Mouse (Mus musculus) spleen, adult 2 months (tissue): ENCODE measurements at regions not wholly inside any gene's neighbourhood (a gene's known extent, or its start where the extent isn't known, plus 50 kb on each side); places are given as distances from the start of the nearest gene placed in this dataset.
A peak's percentile ranks its signal among the peaks of the same experiment; 100 is the strongest.

ENCODE experiments used
- DNase-seq, 2 experiments: peaks; one replicate each; pipeline versions ENCODE4 v3.0.0 to v3.0.0-alpha.2; 2012 to 2021; ENCODE audit warnings: low spot score in 2 of 2, low read depth in 1 of 2
- H3K27ac ChIP-seq: fragments of 200-500 bp; 2 replicates; pipeline ENCODE4 v1.5.1; 2012; ENCODE audit warnings: low read length, inconsistent platforms; ENCODE audit not compliant: insufficient read depth
- H3K27me3 ChIP-seq: fragments of 200-500 bp; 2 replicates; pipeline ENCODE4 v1.6.1; 2012; ENCODE audit warnings: mild to moderate bottlenecking, moderate library complexity, low read length, inconsistent platforms; ENCODE audit not compliant: control insufficient read depth, insufficient read depth
- H3K36me3 ChIP-seq: fragments of 200-500 bp; 2 replicates; pipeline ENCODE4 v1.6.1; 2012; ENCODE audit warnings: mild to moderate bottlenecking, low read length, inconsistent platforms; ENCODE audit not compliant: control insufficient read depth, insufficient read depth
- H3K4me1 ChIP-seq: fragments of 200-500 bp; 2 replicates; pipeline ENCODE4 v1.6.1; 2011; ENCODE audit warnings: inconsistent platforms; ENCODE audit not compliant: control insufficient read depth, insufficient read depth, insufficient read length
- H3K4me3 ChIP-seq: fragments of 200-500 bp; 2 replicates; pipeline ENCODE4 v1.5.1; 2011; ENCODE audit warnings: mild to moderate bottlenecking, inconsistent platforms; ENCODE audit not compliant: insufficient read depth, insufficient read length; ENCODE audit errors: extremely low read depth
- CTCF ChIP-seq: fragments of 200-500 bp; IDR thresholded peaks from 2 replicates; pipeline ENCODE4 v1.5.1; 2011; ENCODE audit warnings: mild to moderate bottlenecking, inconsistent platforms; ENCODE audit not compliant: insufficient read depth, insufficient read length, insufficient replicate concordance; ENCODE audit errors: extremely low read depth
- POLR2A ChIP-seq: fragments of 200-500 bp; IDR thresholded peaks from 2 replicates; pipeline ENCODE4 v1.6.1; 2011; ENCODE audit warnings: low read depth, low read length, inconsistent platforms
- WGBS: fragments of 180-500 bp; shearing (Covaris S2); methylation state at CpG from one replicate; pipeline ENCODE4 v1.1.7; 2018; 5-methylcytosine and 5-hydroxymethylcytosine counted together

DNA sequence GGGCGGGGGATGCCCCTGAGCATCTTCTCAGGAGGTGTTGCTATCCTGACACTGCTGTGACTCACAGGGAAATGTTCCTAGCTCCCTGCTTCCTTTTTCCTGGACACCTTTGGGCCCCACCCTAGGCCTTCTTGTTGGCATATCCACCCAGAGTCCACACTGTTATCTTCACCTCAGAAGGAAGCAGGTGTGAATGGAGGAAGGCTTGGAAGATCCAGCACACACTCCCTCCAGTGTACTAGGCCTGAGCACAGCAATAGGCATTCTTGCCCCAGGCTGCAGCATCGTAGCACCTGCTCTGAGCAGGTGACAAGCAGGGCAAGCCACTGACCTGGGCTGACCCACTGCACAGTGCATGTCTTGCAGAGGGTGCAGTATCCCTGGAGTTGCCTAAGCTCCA, 172.6 kb upstream of the Klf3 start:
- no peak for DNase-seq
- no peaks in the 10 kb centered on the region for H3K27me3 ChIP-seq
- no peak overlapping the region for H3K4me3 ChIP-seq
- no peak overlapping the region for H3K27ac ChIP-seq
- H3K4me1 ChIP-seq, result peaks cover 6% of the 10 kb centered on the region; the same call in 1 of the 2 replicates
- no peaks in the 10 kb centered on the region for H3K36me3 ChIP-seq
- 93% methylated on average over 2 of the region's 2 CpGs for WGBS
- no peak for TF ChIP-seq CTCF
- TF ChIP-seq POLR2A, result no peak

DNA sequence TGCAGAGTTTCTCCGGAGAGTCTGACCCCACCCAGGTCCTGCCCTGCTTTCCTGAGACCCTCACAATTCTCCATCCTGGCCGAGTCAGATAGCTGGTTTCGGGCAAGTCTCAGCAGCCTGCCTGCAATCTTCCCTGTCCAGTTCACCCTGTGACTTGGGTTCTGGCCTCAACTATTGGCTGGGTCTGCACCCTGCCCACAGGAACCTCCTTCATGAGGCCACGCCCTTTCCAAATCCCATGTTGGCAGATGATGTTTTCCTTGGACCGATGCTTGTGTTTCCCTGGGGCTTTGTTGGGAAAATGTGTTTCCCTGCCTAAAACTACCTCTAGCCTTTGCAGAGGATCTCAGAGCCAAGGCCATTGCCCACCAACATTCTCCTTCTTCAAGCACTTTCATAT, 171.0 kb upstream of the Klf3 start:
- TF ChIP-seq POLR2A (no peak), CTCF (no peak)
- H3K36me3 ChIP-seq, result no peaks in the 10 kb centered on the region
- WGBS, result 93% methylated on average over 5 of the region's 5 CpGs
- no peaks in the 10 kb centered on the region for H3K27me3 ChIP-seq
- H3K27ac ChIP-seq, result no peak overlapping the region
- no peak overlapping the region for H3K4me3 ChIP-seq
- no peaks in the 10 kb centered on the region for H3K4me1 ChIP-seq
- DNase-seq, result no peak

- WGBS, result 89% methylated on average over 8 of the region's 8 CpGs
- TF ChIP-seq POLR2A (no peak), CTCF (no peak)
- DNase-seq, result no peak
- H3K4me3 ChIP-seq, result no peak overlapping the region
- H3K4me1 ChIP-seq, result no peaks in the 10 kb centered on the region
- H3K27me3 ChIP-seq, result no peaks in the 10 kb centered on the region
- no peak overlapping the region for H3K27ac ChIP-seq
- H3K36me3 ChIP-seq, result no peaks in the 10 kb centered on the region
Observed at GRCm38 (mm10) chr5:64634008-64634407, 169.2 kb upstream of the Klf3 start.

- H3K27ac ChIP-seq, result no peak overlapping the region
- DNase-seq, result no peak
Observed at GRCm38 (mm10) chr5:64634721-64635120, 168.5 kb upstream of the Klf3 start.

GRCm38 (mm10) chr5:64636301-64636700, 166.9 kb upstream of the Klf3 start:
- no peaks in the 10 kb centered on the region for H3K27me3 ChIP-seq
- H3K27ac ChIP-seq, result no peak overlapping the region
- no peak for DNase-seq
- H3K36me3 ChIP-seq, result no peaks in the 10 kb centered on the region
- no peaks in the 10 kb centered on the region for H3K4me1 ChIP-seq
- TF ChIP-seq POLR2A, result no peak
- no peak for TF ChIP-seq CTCF
- WGBS, result 93% methylated on average over 3 of the region's 3 CpGs
- H3K4me3 ChIP-seq, result no peak overlapping the region

More at GRCm38 (mm10) chr5:64634721-64635120, 168.5 kb upstream of the Klf3 start:
- H3K36me3 ChIP-seq, result no peaks in the 10 kb centered on the region
- TF ChIP-seq POLR2A (no peak), CTCF (no peak)
- H3K4me3 ChIP-seq, result no peak overlapping the region
- no peaks in the 10 kb centered on the region for H3K27me3 ChIP-seq
- 23% methylated on average over 4 of the region's 4 CpGs for WGBS
- no peaks in the 10 kb centered on the region for H3K4me1 ChIP-seq

- TF ChIP-seq POLR2A, result no peak
- TF ChIP-seq CTCF, result no peak
- no peaks in the 10 kb centered on the region for H3K27me3 ChIP-seq
- no peaks in the 10 kb centered on the region for H3K36me3 ChIP-seq
- no peaks in the 10 kb centered on the region; the same call in 1 of the 2 replicates for H3K4me1 ChIP-seq
- no peak overlapping the region for H3K27ac ChIP-seq
- WGBS, result 96% methylated on average over 1 of the region's 1 CpGs
- no peak overlapping the region for H3K4me3 ChIP-seq
- DNase-seq, result no peak
Observed at GRCm38 (mm10) chr5:64643584-64643983, 159.6 kb upstream of the Klf3 start.

DNA sequence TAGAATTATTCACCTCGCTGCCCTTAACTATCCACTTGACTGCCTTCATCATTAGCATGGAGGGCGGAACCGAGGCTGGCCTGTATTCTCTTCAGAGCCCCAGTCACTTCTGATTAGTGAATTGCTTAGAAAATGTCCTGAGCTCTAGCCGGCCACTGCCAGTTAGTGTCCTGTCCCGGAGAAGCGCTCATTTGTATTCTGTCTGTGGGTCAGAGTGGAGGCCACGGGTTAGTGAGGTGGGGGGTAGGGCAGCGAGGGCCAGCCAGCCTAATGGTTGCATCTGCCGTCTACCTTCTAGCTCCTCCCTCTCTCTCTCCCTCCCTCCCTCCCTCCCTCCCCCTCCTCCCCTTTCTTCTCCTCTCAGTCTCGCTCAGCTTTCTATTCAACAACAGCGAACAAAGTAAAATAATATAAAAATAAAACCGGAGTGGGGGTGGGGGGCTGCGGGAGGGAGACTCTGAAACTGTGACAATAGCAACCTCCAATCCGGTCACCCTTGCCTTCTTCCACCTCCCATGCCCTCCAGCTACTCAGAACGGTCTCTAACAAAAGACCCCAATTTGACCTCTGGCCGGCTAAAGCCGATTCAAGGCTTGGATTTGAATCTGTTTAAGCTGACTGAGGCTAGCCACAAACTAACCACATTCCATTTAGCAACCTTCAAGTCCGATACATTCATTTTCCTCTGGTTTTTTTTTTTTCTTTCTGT, 155.6 kb upstream of the Klf3 start:
- Histone ChIP-seq H3K27me3 (no peaks in the 10 kb centered on the region), H3K4me3 (peak overlapping the region; percentile 31; the same call in 1 of the 2 replicates), H3K27ac (no peak overlapping the region), H3K4me1 (peaks cover 2% of the 10 kb centered on the region; the same call in 1 of the 2 replicates), H3K36me3 (no peaks in the 10 kb centered on the region)
- no peak for DNase-seq
- 23% methylated on average over 18 of the region's 18 CpGs for WGBS
- no peak for TF ChIP-seq CTCF
- no peak for TF ChIP-seq POLR2A
